Mouse (Mus musculus): ENCODE data around the gene Hmcn2.

Gene Hmcn2

DNA sequence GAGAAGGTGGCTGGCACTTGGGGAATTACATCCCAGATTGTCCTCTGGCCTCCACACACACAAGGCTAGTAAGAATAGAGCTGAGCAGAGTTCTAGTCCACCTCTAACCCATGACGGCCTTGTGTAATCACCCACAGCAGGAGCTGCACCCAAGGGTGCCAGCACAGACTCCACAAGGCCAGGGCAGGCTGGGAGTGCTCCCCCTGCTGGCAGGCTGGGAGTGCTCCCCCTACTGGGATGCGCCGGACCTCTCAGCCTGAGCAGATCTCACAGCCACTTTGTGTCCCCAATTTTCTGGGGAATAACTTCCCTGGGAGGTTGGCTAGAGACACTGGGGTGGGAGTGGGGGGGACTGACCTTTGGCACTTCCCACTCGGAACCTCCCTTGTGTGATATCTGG is 68.7 kb downstream of the Hmcn2 start:
- DNase-seq (ENCODE audit: extremely low spot score) = peak; percentile 34

GRCm38 (mm10) chr2:31416968-31417367 is 102.8 kb downstream of the Hmcn2 start:
- DNase-seq (ENCODE audit: extremely low spot score) = no peak

GRCm38 (mm10) chr2:31418021-31418420 is 103.8 kb downstream of the Hmcn2 start:
- DNase-seq (ENCODE audit: extremely low spot score) = no peak

DNA sequence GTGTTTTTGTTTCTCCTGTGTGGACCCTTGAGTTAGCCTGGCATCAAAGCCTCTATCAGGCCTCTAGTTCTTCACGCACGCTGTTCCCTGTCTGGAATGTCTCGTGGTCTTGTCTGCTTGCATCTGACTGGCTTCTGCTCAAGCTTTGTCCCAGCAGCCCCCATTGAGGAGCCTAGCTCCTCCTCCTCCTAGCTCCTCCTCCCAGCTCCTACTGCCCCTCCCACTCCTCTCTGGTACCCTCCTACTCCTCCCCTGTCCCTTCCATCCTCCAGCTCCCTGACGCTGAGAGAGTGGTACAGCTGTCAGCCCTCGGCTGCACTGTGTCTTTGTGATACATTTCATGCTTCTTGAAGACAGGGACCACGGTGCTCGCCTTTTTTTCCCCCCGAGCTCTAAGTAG is 104.4 kb downstream of the Hmcn2 start:
- peak; percentile 48 for DNase-seq (ENCODE audit: extremely low spot score)

DNA sequence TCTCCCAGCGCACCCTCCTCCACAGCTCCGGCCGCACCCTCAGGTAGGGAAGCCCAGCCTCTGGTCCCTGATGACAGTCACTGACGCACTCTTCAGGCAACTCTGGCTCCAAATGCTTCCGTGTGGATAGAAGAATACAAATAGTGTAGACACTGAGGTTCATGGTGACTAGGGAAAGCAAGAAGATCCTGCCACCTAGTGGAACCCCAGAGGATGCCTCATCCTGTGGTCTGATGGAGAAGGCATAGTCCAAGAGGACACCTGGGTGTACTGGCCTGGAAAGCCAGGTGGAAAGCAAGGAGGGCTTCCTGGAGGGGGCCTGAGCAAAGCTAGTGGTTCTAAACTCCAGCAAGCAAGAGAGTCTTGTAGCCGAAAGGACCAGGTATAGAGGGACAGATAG is 106.7 kb downstream of the Hmcn2 start:
- no peak for DNase-seq (ENCODE audit: extremely low spot score)

GRCm38 (mm10) chr2:31422576-31422975 is 108.4 kb downstream of the Hmcn2 start:
- no peak for DNase-seq (ENCODE audit: extremely low spot score)

- no peak for DNase-seq (ENCODE audit: extremely low spot score)
These were observed 117.3 kb downstream of the Hmcn2 start for GRCm38 (mm10) chr2:31431477-31431876.

DNA sequence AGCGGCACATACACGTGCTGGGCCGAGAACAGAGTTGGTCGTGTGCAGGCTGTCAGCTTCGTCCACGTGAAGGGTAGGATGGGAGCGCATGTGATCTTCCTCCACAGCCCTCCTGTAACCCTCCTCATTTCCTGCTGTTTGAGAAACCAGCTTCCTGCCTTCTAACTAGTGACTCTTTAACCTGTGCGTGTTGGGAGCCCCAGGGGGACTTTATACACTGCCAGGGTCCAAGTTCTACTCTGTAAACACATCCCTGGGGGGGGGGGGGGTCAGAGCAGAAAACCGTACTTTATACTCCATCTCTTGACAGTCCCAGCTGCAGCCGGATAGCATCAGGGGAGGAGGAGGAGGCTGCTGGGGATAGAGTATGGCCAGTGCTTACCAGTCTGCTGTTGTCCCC is 120.5 kb downstream of the Hmcn2 start:
- no peak for DNase-seq (ENCODE audit: extremely low spot score)

GRCm38 (mm10) chr2:31435567-31435966 is 121.4 kb downstream of the Hmcn2 start:
- peak; percentile 70 for DNase-seq (ENCODE audit: extremely low spot score)

DNA sequence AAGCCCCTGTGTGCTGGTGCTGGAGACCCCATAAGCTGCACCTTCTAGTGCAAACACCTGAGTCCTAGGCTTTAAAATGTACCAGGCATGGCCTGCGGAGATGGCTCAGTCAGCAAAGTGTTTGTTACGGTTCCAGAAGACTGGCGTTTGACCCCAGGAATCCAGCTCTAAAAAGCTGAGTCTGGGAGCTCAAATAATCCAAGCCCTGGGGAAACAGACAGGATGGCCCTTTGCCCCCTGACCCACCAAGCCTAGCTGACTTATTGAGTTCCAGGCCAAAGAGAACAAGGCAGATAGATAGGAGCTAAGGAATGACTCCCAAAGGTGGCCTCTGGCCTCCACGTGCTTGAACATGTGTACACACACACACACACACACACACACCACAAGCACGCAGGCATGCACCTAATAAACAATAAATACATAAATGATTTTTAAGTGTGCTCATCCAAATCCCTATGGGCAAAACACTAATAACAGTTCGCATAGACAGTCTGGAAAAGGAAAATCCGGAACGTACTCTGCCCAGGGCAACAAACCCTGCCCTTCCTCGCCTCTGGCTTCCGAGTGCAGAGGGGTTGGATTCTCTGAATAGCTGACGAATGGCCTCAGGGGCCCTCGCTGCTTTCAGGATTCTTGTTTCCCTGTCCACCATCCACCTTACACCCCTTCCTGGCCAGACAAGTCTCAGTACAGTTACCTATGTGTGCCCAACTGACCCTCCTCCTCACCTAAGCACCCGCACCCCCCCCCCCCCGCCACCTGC is 123.4 kb downstream of the Hmcn2 start:
- DNase-seq (ENCODE audit: extremely low spot score) = no peak

- no peak for DNase-seq (ENCODE audit: extremely low spot score)
These were observed 125.4 kb downstream of the Hmcn2 start for GRCm38 (mm10) chr2:31439576-31439975.

DNA sequence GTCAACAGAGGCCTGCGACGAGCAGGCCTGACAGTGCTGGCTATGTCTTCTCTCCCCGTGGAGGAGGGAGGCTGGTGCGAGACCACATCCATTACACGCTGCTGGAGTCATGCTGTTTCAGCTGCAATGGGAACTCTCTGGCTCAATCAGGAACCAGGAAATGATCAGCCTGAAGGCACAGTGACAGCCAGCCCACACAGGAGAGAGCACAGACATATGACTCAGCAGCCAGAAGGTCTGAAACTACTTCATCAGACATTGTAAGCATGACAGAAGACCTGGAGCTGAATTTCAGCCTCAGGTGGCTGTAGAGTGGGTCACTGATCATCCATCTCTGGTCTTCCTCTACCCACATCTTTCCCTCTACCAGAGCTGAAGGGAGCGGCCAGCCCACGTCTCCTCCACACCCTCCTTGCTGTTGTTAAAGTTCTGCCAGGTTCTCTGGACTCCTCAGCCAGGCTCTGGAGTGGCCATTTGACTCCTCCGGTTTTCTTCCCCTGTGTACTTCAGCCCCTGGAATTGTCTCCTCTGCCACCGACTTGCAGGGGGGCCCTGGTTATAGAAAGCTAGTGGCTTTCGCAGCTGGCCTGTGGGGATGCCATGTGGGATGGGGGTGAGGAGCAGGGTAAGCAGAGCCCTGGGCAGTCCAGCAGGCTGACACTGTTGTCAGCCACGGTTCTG is 128.4 kb downstream of the Hmcn2 start:
- DNase-seq (ENCODE audit: extremely low spot score) = no peak

DNA sequence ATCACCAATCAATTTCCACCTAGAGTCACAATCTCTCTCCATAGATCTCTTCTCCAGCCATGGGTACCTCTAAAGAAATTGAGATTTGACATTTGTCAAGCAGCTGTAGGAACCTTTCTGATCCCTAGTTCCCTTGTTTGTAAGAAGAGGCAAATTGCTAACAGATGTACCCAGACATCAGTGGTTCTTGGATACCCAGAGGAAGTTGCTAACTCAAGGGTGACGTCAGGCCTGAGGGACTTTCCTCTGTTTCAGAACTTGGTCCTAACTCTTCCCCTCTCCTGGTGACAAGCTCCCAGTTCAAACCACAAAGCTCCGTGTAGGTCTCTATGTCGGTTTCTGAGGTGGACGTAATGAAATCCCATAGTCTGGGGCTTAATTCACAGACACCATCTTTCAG is 131.8 kb downstream of the Hmcn2 start:
- DNase-seq (ENCODE audit: extremely low spot score) = no peak

DNA sequence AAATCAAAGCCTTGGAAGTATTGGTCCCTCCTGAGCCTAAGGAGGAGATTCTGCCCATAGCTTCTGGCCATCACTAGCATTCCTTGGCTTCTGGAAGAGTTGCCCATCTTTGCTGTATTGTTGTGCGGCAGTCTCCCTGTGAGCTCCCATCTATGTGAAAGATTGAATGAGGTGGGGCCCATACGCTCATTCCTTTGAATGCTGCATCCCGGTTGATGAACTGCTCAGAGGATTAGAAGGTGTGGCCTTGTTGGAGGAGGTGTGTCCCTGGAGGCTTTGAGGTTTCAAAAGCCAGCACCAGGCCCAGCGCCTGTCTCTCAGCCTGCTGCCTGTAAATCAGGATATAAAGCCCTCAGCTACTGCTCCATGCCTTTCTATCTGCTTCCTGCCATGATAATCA is 132.2 kb downstream of the Hmcn2 start:
- no peak for DNase-seq (ENCODE audit: extremely low spot score)

- no peak for DNase-seq (ENCODE audit: extremely low spot score)
These were observed 133.3 kb downstream of the Hmcn2 start for GRCm38 (mm10) chr2:31447536-31447935.

DNA sequence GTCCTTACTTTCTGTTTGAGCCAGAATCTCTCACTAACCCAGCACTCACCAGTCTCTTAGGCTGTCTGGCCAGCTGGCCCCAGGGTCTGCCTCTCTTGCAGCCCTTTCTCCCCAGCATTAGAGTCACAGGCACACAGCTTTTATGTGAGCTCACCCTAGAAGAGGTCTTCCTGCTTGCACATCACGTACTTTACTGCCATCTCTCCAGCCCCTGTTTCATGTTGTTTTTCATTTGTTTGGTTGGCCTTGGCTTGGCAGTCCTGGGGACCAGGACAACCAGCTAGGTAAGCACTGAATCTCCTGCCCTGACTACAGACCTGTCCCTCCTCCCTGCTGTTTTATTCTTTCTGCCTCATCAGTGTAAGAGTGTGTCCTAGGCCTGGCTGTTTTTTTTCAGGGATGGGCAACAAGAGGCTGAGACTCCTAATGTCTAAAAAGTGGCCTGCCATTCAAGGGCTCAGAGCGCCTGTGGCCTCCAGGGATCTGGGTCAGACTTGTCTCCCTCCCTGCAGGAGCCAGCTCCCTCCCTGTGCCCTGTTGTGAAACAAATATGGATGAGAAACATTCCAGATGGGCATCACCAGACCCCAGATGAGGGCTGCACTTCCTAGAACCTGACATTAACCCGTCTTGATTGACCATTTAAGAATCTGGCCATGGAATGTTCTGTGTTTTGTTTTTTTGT is 134.7 kb downstream of the Hmcn2 start:
- no peak for DNase-seq (ENCODE audit: extremely low spot score)

- DNase-seq (ENCODE audit: extremely low spot score) = no peak
These were observed 135.2 kb downstream of the Hmcn2 start for GRCm38 (mm10) chr2:31449441-31449815.

- DNase-seq (ENCODE audit: extremely low spot score) = no peak
These were observed 135.7 kb downstream of the Hmcn2 start for GRCm38 (mm10) chr2:31449902-31450301.

- DNase-seq (ENCODE audit: extremely low spot score) = no peak
These were observed 136.4 kb downstream of the Hmcn2 start for GRCm38 (mm10) chr2:31450661-31451060.

DNA sequence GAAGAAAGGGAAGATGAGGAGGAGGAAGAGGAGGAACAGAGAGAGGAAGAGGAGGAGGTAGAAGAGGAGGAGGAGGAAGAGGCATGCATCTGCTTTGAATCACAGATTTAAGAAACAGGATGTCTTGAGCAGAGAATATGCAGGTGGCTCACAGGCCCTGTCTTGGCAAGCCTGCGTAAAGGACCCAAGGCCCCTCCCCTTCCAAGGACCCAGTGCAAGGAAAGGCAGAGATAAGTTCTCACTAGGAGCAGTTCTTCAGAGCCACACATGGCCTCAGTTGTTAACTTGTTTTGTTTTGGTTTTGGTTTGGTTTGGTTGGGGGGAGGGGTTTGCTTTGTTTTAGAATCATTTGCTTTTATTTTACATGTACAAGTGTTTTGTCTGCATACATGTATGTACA is 137.3 kb downstream of the Hmcn2 start:
- DNase-seq (ENCODE audit: extremely low spot score) = no peak

DNA sequence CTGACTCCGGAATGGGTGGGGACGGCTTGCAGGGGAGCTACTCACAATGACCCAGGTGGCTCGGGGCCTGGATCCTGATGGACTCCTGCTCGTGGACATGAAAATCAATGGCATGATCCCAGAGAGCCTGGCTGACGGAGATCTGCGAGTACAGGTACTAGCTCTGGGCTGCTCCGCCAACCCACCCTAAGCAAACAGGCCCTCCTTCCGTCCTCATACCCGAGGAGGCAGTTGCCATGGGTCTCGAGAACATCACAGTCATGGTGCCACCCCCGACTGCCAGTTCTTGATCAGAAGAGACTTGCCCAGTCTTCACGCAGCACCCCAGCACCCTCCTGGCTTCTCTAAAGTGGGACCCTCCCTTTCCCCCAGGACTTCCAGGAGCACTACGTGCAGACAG is 138.8 kb downstream of the Hmcn2 start:
- no peak for DNase-seq (ENCODE audit: extremely low spot score)

GRCm38 (mm10) chr2:31453559-31454177 is 139.5 kb downstream of the Hmcn2 start:
- peak; percentile 56 for DNase-seq (ENCODE audit: extremely low spot score)

DNA sequence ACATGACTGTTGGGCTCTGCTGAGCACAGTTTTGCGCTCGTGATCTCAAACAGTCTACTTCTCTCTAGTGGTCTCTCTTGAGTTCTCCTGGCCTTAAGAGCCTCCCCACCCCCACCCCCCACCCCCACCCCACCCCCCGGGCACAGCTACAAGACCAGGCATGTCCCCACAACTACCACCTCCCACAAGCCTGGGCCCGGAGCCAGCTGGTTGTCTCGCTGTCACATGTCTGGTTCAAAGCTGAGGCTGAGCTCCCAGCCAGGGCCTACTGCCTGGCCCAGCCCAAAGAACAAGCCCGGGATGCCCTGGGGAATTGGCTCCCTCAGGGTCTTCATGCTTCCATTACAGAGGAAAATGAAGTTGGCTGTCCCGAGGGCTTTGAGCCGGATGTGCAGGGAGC is 140.1 kb downstream of the Hmcn2 start:
- no peak for DNase-seq (ENCODE audit: extremely low spot score)
